Mouse (Mus musculus): Measurements from ENCODE around the gene Hpcal4. TPM values are rescaled to one million over a fixed set of nuclear protein-coding genes. Genes with fewer than 3 reads are reported as not detected.
"Not testable (repeated sequence)": the region's sequence is repeated elsewhere in the genome, so short reads cannot be mapped to it uniquely, and the experiment has no call there.

Hpcal4 gene
- 100 to 1,000 TPM; 222 to 231 TPM for total RNA-seq (2021)
- long read RNA-seq, full-length matches to known transcripts: 60 of 119 reads
- long read RNA-seq, partial matches to known transcripts: 59 of 119 reads
- long read RNA-seq, other reads (novel, unspliced or antisense): 0 of 119 reads

- DNase-seq (ENCODE audit: low spot score in 2 of 2): peak; percentile 46 to 55
Observed at GRCm38 (mm10) chr4:123182328-123183238, at the start of gene Hpcal4. Hpcal4 (plus strand) TSS chr4:123183227.

GRCm38 (mm10) chr4:123137551-123137950, 45.5 kb upstream of the Hpcal4 start:
- no peak for DNase-seq (ENCODE audit: low spot score in 2 of 2)

GRCm38 (mm10) chr4:123139513-123140154, 43.4 kb upstream of the Hpcal4 start, which contains the start of gene Ppie:
Ppie (minus strand) TSS chr4:123139951.
- DNase-seq (ENCODE audit: low spot score in 2 of 2): peak; percentile 70 to 79

GRCm38 (mm10) chr4:123147446-123148150, 35.4 kb upstream of the Hpcal4 start:
- DNase-seq (ENCODE audit: low spot score in 2 of 2): no peak

GRCm38 (mm10) chr4:123152003-123152402, 31.0 kb upstream of the Hpcal4 start:
- no peak for DNase-seq (ENCODE audit: low spot score in 2 of 2)

GRCm38 (mm10) chr4:123152976-123153375, 30.1 kb upstream of the Hpcal4 start:
- peak in 1 of 2 experiments; percentile 40 for DNase-seq (ENCODE audit: low spot score in 2 of 2)

- DNase-seq (ENCODE audit: low spot score in 2 of 2): peak in 1 of 2 experiments; percentile 48
Observed at GRCm38 (mm10) chr4:123155004-123155403, 28.0 kb upstream of the Hpcal4 start.

- no peak for DNase-seq (ENCODE audit: low spot score in 2 of 2)
Observed at GRCm38 (mm10) chr4:123155427-123155826, 27.6 kb upstream of the Hpcal4 start.

- no peak for DNase-seq (ENCODE audit: low spot score in 2 of 2)
Observed at GRCm38 (mm10) chr4:123155840-123156239, 27.2 kb upstream of the Hpcal4 start.

GRCm38 (mm10) chr4:123160571-123160970, 22.5 kb upstream of the Hpcal4 start:
- no peak for DNase-seq (ENCODE audit: low spot score in 2 of 2)

- not testable (repeated sequence) for DNase-seq (ENCODE audit: low spot score in 2 of 2)
Observed at GRCm38 (mm10) chr4:123161251-123161650, 21.8 kb upstream of the Hpcal4 start.

- DNase-seq (ENCODE audit: low spot score in 2 of 2): no peak
Observed at GRCm38 (mm10) chr4:123162305-123162917, 20.6 kb upstream of the Hpcal4 start.

- no peak for DNase-seq (ENCODE audit: low spot score in 2 of 2)
Observed at GRCm38 (mm10) chr4:123164157-123164556, 18.9 kb upstream of the Hpcal4 start.

- DNase-seq (ENCODE audit: low spot score in 2 of 2): no peak
Observed at GRCm38 (mm10) chr4:123171811-123172210, 11.2 kb upstream of the Hpcal4 start.

GRCm38 (mm10) chr4:123183239-123184056, 421 bp downstream of the Hpcal4 start:
- peak; percentile 83 to 88 for DNase-seq (ENCODE audit: low spot score in 2 of 2)

- DNase-seq (ENCODE audit: low spot score in 2 of 2): peak in 1 of 2 experiments; percentile 45
Observed at GRCm38 (mm10) chr4:123184816-123185215, 1.8 kb downstream of the Hpcal4 start.

GRCm38 (mm10) chr4:123192336-123192735, 9.3 kb downstream of the Hpcal4 start:
- DNase-seq (ENCODE audit: low spot score in 2 of 2): no peak

- DNase-seq (ENCODE audit: low spot score in 2 of 2): no peak
Observed at GRCm38 (mm10) chr4:123193791-123194190, 10.8 kb downstream of the Hpcal4 start.

- DNase-seq (ENCODE audit: low spot score in 2 of 2): no peak
Observed at GRCm38 (mm10) chr4:123196695-123197094, 13.7 kb downstream of the Hpcal4 start.

GRCm38 (mm10) chr4:123200771-123201185, 17.8 kb downstream of the Hpcal4 start:
- DNase-seq (ENCODE audit: low spot score in 2 of 2): peak; percentile 81 to 83

Measured in layer of hippocampus, postnatal 10 days (tissue).